Mouse (Mus musculus) cerebellum, postnatal 36 days (tissue): Measurements from ENCODE around the gene Golgb1.

Experiments
- DNase-seq, 2 experiments: peaks; one replicate each; pipeline ENCODE4 v3.0.0; 2021 to 2022; ENCODE audit warnings: mixed read lengths in 2 of 2

Golgb1 gene

DNA sequence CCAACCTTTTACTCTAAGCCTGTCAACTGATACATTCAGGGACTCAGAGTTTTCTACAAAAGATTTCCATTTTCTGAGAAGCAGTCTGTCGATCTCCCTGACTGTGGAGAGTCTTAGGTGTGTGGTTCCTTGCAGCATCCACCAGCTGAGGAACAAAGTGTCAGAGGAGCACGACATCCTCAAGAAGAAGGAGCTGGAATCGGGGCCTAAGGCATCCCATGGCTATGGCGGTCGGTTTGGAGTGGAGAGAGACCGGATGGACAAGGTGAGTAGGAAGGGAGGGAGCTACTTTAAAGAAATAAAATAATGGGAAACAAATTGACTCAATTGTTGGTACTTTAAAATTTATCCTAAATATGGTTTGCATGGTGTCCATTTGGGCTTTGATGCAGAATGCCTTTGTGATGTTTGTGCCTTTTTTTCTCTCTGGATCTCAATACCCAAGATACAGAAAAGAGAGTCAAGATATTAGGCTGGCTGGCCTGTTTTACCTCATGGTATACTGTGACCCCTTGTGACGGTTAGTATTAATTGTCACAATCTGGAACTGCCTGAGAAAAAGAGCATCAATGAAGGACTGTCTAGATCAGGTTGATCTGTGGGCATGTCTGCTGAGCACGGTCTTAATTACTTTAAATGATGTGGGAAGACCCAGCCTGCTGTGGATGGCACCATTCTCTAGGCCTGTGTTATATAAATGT is 71.7 kb downstream of the Golgb1 start:
- DNase-seq = no peak

DNA sequence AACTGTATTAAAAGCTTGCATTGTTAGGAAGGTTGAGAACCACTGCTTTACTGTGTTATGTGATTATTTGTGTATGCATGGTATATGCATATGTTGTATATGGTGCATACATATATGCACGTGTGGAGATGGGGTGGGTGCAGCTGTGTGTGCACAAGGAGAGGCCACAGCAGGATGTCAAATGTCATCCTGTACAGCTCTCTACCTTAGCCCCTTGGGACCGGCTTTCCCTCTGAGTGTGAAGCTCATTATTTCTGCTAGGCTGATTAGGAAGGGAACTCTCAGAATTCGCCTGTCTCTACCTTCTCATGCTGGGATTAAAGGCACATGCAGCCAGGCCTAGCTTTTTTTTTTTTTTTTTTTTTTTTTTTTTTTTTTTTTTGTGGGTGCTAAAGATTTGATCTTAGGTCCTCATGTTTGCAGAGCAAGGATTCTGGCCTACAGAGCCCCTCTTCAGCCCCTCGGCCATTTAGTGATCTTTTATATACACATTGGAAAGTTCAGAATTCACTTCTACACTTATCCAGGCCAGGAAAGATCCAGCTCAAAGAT is 72.8 kb downstream of the Golgb1 start:
- no peak for DNase-seq

DNA sequence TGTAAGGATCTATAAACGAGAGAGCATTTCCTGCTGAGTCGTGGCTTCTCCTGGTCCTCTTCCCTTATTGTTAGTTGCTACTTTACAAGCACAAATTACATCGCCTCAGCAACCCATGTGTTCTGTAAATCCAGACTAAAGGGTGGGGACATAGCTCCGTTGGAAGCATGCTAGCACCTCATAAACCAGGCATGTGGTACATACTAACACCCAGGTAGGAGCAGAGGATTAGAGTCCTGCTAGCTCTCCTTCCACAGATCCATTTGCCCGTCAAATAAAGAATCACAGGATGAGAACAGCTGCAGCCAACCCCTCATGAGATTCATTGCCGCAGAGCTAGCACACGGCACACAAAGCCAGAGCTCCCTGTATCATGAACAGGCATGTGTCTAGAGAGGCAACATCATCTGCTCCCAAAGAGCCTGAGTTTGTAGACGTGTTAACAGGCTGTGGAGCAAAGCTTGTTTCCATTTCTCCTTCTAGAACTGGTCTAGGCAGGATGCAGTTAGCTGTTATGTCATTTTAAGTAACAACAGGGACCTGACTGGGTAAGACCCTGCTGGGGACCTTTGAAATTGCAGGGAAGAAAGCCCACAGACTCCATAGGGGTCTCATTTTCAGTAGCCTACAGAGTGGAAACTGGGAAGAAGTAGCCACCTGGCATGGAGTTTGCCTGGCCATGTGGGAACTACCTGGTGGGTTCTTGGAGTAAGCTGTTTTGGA is 74.8 kb downstream of the Golgb1 start:
- DNase-seq = no peak

DNA sequence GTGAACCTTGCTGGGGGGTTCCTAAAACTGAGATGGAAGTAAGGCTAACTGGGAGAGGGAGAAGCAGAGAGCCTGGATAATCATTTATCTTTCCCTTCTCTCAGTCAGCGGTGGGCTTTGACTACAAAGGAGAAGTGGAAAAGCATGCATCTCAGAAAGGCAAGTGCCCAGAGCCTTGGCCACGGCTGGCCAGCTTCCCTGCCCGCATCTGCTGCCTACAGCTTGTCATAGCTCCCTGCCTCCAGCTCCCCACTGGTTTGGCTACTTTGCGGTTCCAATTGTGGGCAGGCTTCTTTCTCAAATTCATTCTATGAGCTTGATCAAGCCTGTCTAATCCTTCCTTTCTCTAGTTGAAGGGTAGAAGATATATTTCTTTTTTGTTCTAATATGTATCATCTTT is 76.1 kb downstream of the Golgb1 start:
- DNase-seq = peak; percentile 42 to 52

DNA sequence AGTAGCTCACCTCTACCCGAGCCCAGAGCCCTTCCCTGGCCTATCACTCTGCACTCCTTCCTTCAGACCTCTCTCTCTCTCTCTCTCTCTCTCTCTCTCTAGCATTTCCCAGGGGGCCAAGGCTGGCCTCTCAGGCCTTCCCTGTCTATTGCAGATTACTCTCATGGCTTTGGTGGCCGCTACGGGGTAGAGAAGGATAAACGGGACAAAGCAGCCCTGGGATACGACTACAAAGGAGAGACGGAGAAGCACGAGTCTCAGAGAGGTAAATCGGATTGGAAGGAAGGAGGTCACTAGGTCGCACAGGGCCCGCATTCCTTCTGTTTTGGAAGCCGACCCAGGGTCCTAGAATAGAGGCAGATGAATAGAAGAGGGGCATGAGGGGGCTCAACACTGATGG is 80.2 kb downstream of the Golgb1 start:
- DNase-seq = peak in 1 of 2 experiments; percentile 0

DNA sequence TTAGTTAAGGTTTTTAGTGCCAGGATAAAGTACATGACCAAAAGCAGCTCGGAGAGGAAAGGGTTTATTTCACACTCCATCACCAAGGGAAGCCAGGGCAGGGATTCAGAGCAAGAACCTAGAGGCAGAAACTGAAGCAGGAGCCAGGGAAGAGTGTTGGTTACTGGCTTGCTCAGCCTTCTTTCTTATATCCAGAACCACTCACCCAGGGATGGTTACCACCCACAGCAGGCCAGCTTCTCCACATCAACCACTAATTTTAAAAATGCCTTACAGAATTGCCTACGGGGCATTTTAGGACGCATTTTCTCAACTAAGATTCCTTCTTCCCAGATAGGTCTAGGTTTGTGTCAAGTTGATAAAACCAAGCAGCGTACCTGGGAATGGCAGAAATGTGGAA is 88.5 kb downstream of the Golgb1 start:
- no peak for DNase-seq

DNA sequence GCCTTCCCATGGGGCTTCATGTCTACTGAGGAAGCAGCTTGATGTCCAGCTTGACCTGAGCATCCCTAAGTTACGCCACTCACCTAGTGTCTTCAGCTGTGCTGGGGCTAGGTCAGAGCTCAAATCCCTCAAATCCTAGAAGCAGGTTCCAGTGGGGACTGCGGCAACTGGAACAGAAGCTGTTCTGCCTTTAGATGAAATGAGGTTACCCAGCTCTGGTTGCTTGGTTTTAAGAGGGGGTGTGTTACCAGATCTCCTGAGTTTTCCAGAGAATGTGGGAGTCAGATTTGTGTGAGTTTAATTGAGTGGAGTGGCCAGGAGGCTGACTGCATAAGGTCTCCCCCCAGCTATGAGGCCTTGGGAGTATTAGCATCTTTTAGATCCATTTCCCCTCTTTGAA is 104.2 kb downstream of the Golgb1 start:
- DNase-seq = no peak
